Comparison of ENCODE assay signal across 24 mouse cellular contexts in genomic region chr7:142596211-142596610, GRCm38 (mm10).
DNase-seq lines count a peak whose midpoint lies in the region; ATAC-seq and TF ChIP-seq lines count a peak whose summit lies in the region.
"Had no signal": no experiment of that assay in that cellular context is flagged by ENCODE, and none has a peak within 500 bp of the region (broad histone marks: within the 10 kb centered on the region; RNA-seq: fewer than 3 reads in every experiment).

No protein-coding gene starts in this region.

- H3K27ac ChIP-seq in gastrocnemius, adult 2 months, result no peak overlapping the region
- no peak overlapping the region for H3K27ac ChIP-seq in kidney, embryonic 14.5 days (ENCODE audit: low read depth, low read length)
- peak overlapping the region; percentile 77; the same call in 1 of the 2 replicates for H3K27ac ChIP-seq in limb, embryonic 12.5 days
- H3K27ac ChIP-seq: heart, embryonic 10.5 days; hindbrain, embryonic 12.5 days had no signal

- no peak overlapping the region for H3K4me3 ChIP-seq in gastrocnemius, adult 2 months
- no peak overlapping the region for H3K4me3 ChIP-seq in kidney, embryonic 14.5 days (ENCODE audit: low read length)
- no peak overlapping the region for H3K4me3 ChIP-seq in limb, embryonic 12.5 days (replicated peaks)
- H3K4me3 ChIP-seq: embryonic facial prominence, embryonic 15.5 days; erythroblast, embryonic 14.5 days; forebrain, embryonic 10.5 days; heart, embryonic 10.5 days; hindbrain, embryonic 12.5 days had no signal

- peak; percentile 51; the same call in 1 of the 2 replicates for ATAC-seq in kidney, embryonic 14.5 days (ENCODE audit: low FRiP score, low TSS enrichment)
- ATAC-seq in limb, embryonic 12.5 days (ENCODE audit: insufficient number of reproducible peaks, insufficient read depth, low FRiP score, low TSS enrichment, low read depth), result no peak
- ATAC-seq: CD4-positive, CD25-positive, alpha-beta regulatory T cell, adult 4 months; forebrain, embryonic 14.5 days had no signal

- intact Hi-C loops in gastrocnemius, adult 2 months (cut with DNase I), result no loop called here

- TF ChIP-seq CTCF in gastrocnemius, adult 2 months (IDR thresholded peaks at IDR 0.05), result no peak

- no peaks in the 10 kb centered on the region for H3K27me3 ChIP-seq in kidney, embryonic 14.5 days (ENCODE audit: control insufficient read depth, insufficient read depth, low read length)
- H3K27me3 ChIP-seq in limb, embryonic 12.5 days, result no peaks in the 10 kb centered on the region
- H3K27me3 ChIP-seq: embryonic facial prominence, embryonic 15.5 days; hindbrain, embryonic 12.5 days had no signal

- peaks cover 24% of the 10 kb centered on the region; the same call in 1 of the 2 replicates for H3K4me1 ChIP-seq in kidney, embryonic 14.5 days (ENCODE audit: control insufficient read depth, insufficient read depth, low read length)
- peaks cover 80% of the 10 kb centered on the region for H3K4me1 ChIP-seq in limb, embryonic 12.5 days (replicated peaks)

- H3K9me3 ChIP-seq in kidney, embryonic 14.5 days (ENCODE audit: control insufficient read depth, low read length), result no peaks in the 10 kb centered on the region
- no peaks in the 10 kb centered on the region for H3K9me3 ChIP-seq in limb, embryonic 12.5 days
- H3K9me3 ChIP-seq: embryonic facial prominence, embryonic 15.5 days; forebrain, embryonic 10.5 days; heart, embryonic 10.5 days; hindbrain, embryonic 12.5 days had no signal

- WGBS in kidney, embryonic 14.5 days, result 88% methylated on average over 1 of the region's 1 CpGs
- WGBS in limb, embryonic 12.5 days, result 97% methylated on average over 1 of the region's 1 CpGs

- no peaks in the 10 kb centered on the region for H3K36me3 ChIP-seq in kidney, embryonic 14.5 days (ENCODE audit: control insufficient read depth, insufficient read depth, low read length)
- H3K36me3 ChIP-seq in limb, embryonic 12.5 days, result no peaks in the 10 kb centered on the region
- H3K36me3 ChIP-seq: embryonic facial prominence, embryonic 15.5 days; forebrain, embryonic 10.5 days; heart, embryonic 10.5 days; hindbrain, embryonic 12.5 days had no signal

- no peak overlapping the region for H3K4me2 ChIP-seq in kidney, embryonic 14.5 days (replicated peaks; ENCODE audit: low read depth, low read length)
- no peak overlapping the region for H3K4me2 ChIP-seq in limb, embryonic 12.5 days
- H3K4me2 ChIP-seq: embryonic facial prominence, embryonic 15.5 days; hindbrain, embryonic 12.5 days had no signal

- no peak overlapping the region for H3K9ac ChIP-seq in kidney, embryonic 14.5 days (ENCODE audit: low read depth, low read length)
- H3K9ac ChIP-seq in limb, embryonic 12.5 days (replicated peaks), result no peak overlapping the region
- H3K9ac ChIP-seq: embryonic facial prominence, embryonic 15.5 days; hindbrain, embryonic 12.5 days had no signal

- peak; percentile 8 for DNase-seq in gastrocnemius, adult 2 months
- no peak for DNase-seq in gastrocnemius, adult 8-10 months (ENCODE audit: low spot score in 2 of 2)
- no peak for DNase-seq in kidney, postnatal 14 days
- DNase-seq in yolk sac, embryonic 10.5 days (ENCODE audit: low spot score), result no peak
- no peak for DNase-seq in left cerebral cortex, adult 8-10 months (ENCODE audit: low spot score in 2 of 2)
- DNase-seq: adrenal gland, postnatal 10 days; B cell, adult 2 months; cerebellum, adult 11 months; cerebellum, adult 8-10 months; cerebellum, postnatal 14 days; embryo, embryonic 11 days; gastrocnemius, postnatal 10 days; heart, adult 18-20 months; heart, postnatal 10 days; heart, postnatal 4 days had no signal
